Mouse (Mus musculus) liver, adult 2 months (tissue): Measurements from ENCODE around the gene Tpra1.

Experiments
- CTCF ChIP-seq: fragments of 200-500 bp; IDR thresholded peaks from 2 replicates; pipeline ENCODE4 v1.5.1; 2011; ENCODE audit warnings: low read depth, low read length, control low read depth
- POLR2A ChIP-seq: fragments of 200-500 bp; IDR thresholded peaks from 2 replicates; pipeline ENCODE4 v1.6.1; 2011; ENCODE audit warnings: low read length, control low read depth; ENCODE audit not compliant: insufficient read depth; ENCODE audit errors: extremely low read depth

GRCm38 (mm10) chr6:88906369-88907108 lies 4.5 kb downstream of the Tpra1 start:
- TF ChIP-seq POLR2A: no peak
- TF ChIP-seq CTCF: peak; percentile 90
